Mouse (Mus musculus): ENCODE data around the gene Ppp1r12c. TPM values are rescaled to one million over a fixed set of nuclear protein-coding genes. Genes with fewer than 3 reads are reported as not detected.
"Not testable (repeated sequence)": the region's sequence is repeated elsewhere in the genome, so short reads cannot be mapped to it uniquely, and the experiment has no call there.

The Ppp1r12c gene
- 41.1 and 42.9 TPM in 2 replicates for polyA plus RNA-seq (2016; fragmentation: Nextera tagmentation; extraction: Ambion mirVana)

- Histone ChIP-seq H3K27me3 (replicated peaks) (no peaks in the 10 kb centered on the region), H3K4me1 (peaks cover 73% of the 10 kb centered on the region), H3K4me3 (peak within 1 kb of the TSS; percentile 93), H3K9ac (peak within 1 kb of the TSS; percentile 95), H3K4me2 (peak within 1 kb of the TSS; percentile 77), H3K27ac (peak within 1 kb of the TSS; percentile 91), H3K9me3 (replicated peaks) (no peaks in the 10 kb centered on the region), H3K36me3 (peaks cover 24% of the 10 kb centered on the region)
- ATAC-seq: peak; percentile 89
- WGBS (ENCODE audit: insufficient replicate concordance): under 1% methylated on average over 62 of the region's 62 CpGs
Measured at GRCm38 (mm10) chr7:4501558-4502397, at the start of gene Ppp1r12c. Ppp1r12c (minus strand) TSS chr7:4501680.

- Histone ChIP-seq H3K36me3 (no peaks in the 10 kb centered on the region), H3K4me3 (peak within 1 kb of the TSS; percentile 29), H3K9me3 (replicated peaks) (no peaks in the 10 kb centered on the region), H3K4me2 (peak within 1 kb of the TSS; percentile 57), H3K9ac (no peak within 1 kb of the TSS), H3K27me3 (replicated peaks) (peaks cover 42% of the 10 kb centered on the region), H3K4me1 (peaks cover 8% of the 10 kb centered on the region), H3K27ac (no peak within 1 kb of the TSS)
- 9% methylated on average over 32 of the region's 33 CpGs for WGBS (ENCODE audit: insufficient replicate concordance)
- ATAC-seq: peak; percentile 31; the same call in 1 of the 2 replicates
Measured at GRCm38 (mm10) chr7:4547221-4547641, 45.8 kb upstream of the Ppp1r12c start, which contains the start of gene Syt5. Syt5 (minus strand) TSS chr7:4547541.

GRCm38 (mm10) chr7:4546591-4547131 is 45.2 kb upstream of the Ppp1r12c start:
- H3K4me2 ChIP-seq: peak overlapping the region; percentile 57
- H3K27me3 ChIP-seq (replicated peaks): peaks cover 40% of the 10 kb centered on the region
- H3K36me3 ChIP-seq: no peaks in the 10 kb centered on the region
- no peaks in the 10 kb centered on the region for H3K9me3 ChIP-seq (replicated peaks)
- no peak overlapping the region for H3K27ac ChIP-seq
- 0 out of 2 replicates have a peak, but pooled peaks have one; percentile 38 for ATAC-seq
- H3K9ac ChIP-seq: no peak overlapping the region
- H3K4me1 ChIP-seq: peaks cover 8% of the 10 kb centered on the region
- WGBS (ENCODE audit: insufficient replicate concordance): 7% methylated on average over 26 of the region's 26 CpGs
- H3K4me3 ChIP-seq: 0 out of 2 replicates have a peak overlapping the region, but pooled peaks have one; percentile 29

GRCm38 (mm10) chr7:4546050-4546449 is 44.6 kb upstream of the Ppp1r12c start:
- Histone ChIP-seq H3K4me2 (no peak overlapping the region), H3K4me1 (peaks cover 8% of the 10 kb centered on the region), H3K9me3 (replicated peaks) (no peaks in the 10 kb centered on the region), H3K27me3 (replicated peaks) (peaks cover 35% of the 10 kb centered on the region), H3K27ac (no peak overlapping the region), H3K9ac (no peak overlapping the region), H3K4me3 (no peak overlapping the region), H3K36me3 (no peaks in the 10 kb centered on the region)
- 59% methylated on average over 15 of the region's 15 CpGs for WGBS (ENCODE audit: insufficient replicate concordance)
- no peak for ATAC-seq

GRCm38 (mm10) chr7:4542013-4542412 is 40.5 kb upstream of the Ppp1r12c start:
- H3K4me1 ChIP-seq: peaks cover 1% of the 10 kb centered on the region
- peak; percentile 46; the same call in 1 of the 2 replicates for ATAC-seq
- H3K27me3 ChIP-seq (replicated peaks): peaks cover 21% of the 10 kb centered on the region
- H3K4me2 ChIP-seq: peak overlapping the region; percentile 29
- WGBS (ENCODE audit: insufficient replicate concordance): 42% methylated on average over 17 of the region's 17 CpGs
- peak overlapping the region; percentile 24 for H3K4me3 ChIP-seq
- H3K9me3 ChIP-seq (replicated peaks): no peaks in the 10 kb centered on the region
- no peak overlapping the region for H3K9ac ChIP-seq
- H3K36me3 ChIP-seq: no peaks in the 10 kb centered on the region
- H3K27ac ChIP-seq: no peak overlapping the region

GRCm38 (mm10) chr7:4541344-4541743 is 39.9 kb upstream of the Ppp1r12c start:
- Histone ChIP-seq H3K9me3 (replicated peaks) (no peaks in the 10 kb centered on the region), H3K27ac (no peak overlapping the region), H3K4me3 (peak overlapping the region; percentile 24; the same call in 1 of the 2 replicates), H3K27me3 (replicated peaks) (peaks cover 14% of the 10 kb centered on the region), H3K4me1 (no peaks in the 10 kb centered on the region; the same call in 1 of the 2 replicates), H3K9ac (no peak overlapping the region), H3K4me2 (no peak overlapping the region; the same call in 1 of the 2 replicates), H3K36me3 (no peaks in the 10 kb centered on the region)
- WGBS (ENCODE audit: insufficient replicate concordance): 45% methylated on average over 5 of the region's 5 CpGs
- ATAC-seq: no peak

- no peak overlapping the region for H3K27ac ChIP-seq
- no peak overlapping the region for H3K4me2 ChIP-seq
- H3K9me3 ChIP-seq (replicated peaks): no peaks in the 10 kb centered on the region
- WGBS (ENCODE audit: insufficient replicate concordance): 53% methylated on average over 2 of the region's 2 CpGs
- no peak overlapping the region for H3K4me3 ChIP-seq
- peaks cover 16% of the 10 kb centered on the region for H3K27me3 ChIP-seq (replicated peaks)
- no peaks in the 10 kb centered on the region for H3K36me3 ChIP-seq
- no peaks in the 10 kb centered on the region; the same call in 1 of the 2 replicates for H3K4me1 ChIP-seq
- no peak overlapping the region for H3K9ac ChIP-seq
- ATAC-seq: 0 out of 2 replicates have a peak, but pooled peaks have one; percentile 22
Measured at GRCm38 (mm10) chr7:4539019-4539418, 37.5 kb upstream of the Ppp1r12c start.

GRCm38 (mm10) chr7:4537181-4537580 is 35.7 kb upstream of the Ppp1r12c start:
- H3K9me3 ChIP-seq (replicated peaks): no peaks in the 10 kb centered on the region
- 35% methylated on average over 4 of the region's 4 CpGs for WGBS (ENCODE audit: insufficient replicate concordance)
- no peak overlapping the region for H3K4me2 ChIP-seq
- H3K27ac ChIP-seq: no peak overlapping the region
- H3K27me3 ChIP-seq (replicated peaks): peaks cover 18% of the 10 kb centered on the region
- no peak overlapping the region for H3K9ac ChIP-seq
- H3K4me1 ChIP-seq: no peaks in the 10 kb centered on the region; the same call in 1 of the 2 replicates
- H3K36me3 ChIP-seq: no peaks in the 10 kb centered on the region
- H3K4me3 ChIP-seq: no peak overlapping the region
- no peak for ATAC-seq

GRCm38 (mm10) chr7:4536369-4536768 is 34.9 kb upstream of the Ppp1r12c start:
- Histone ChIP-seq H3K4me2 (no peak overlapping the region), H3K4me3 (no peak overlapping the region), H3K36me3 (no peaks in the 10 kb centered on the region), H3K4me1 (no peaks in the 10 kb centered on the region), H3K9ac (no peak overlapping the region), H3K27ac (no peak overlapping the region), H3K9me3 (replicated peaks) (no peaks in the 10 kb centered on the region), H3K27me3 (replicated peaks) (peaks cover 26% of the 10 kb centered on the region)
- 80% methylated on average over 4 of the region's 4 CpGs for WGBS (ENCODE audit: insufficient replicate concordance)
- ATAC-seq: no peak

GRCm38 (mm10) chr7:4532005-4532729 is 30.7 kb upstream of the Ppp1r12c start, which contains the start of gene Dnaaf3:
Dnaaf3 (minus strand) TSS chr7:4532453.
- Histone ChIP-seq H3K9me3 (replicated peaks) (no peaks in the 10 kb centered on the region), H3K4me3 (peak within 1 kb of the TSS; percentile 28), H3K27ac (no peak within 1 kb of the TSS), H3K36me3 (no peaks in the 10 kb centered on the region), H3K4me2 (peak within 1 kb of the TSS; percentile 55), H3K9ac (no peak within 1 kb of the TSS), H3K27me3 (replicated peaks) (peaks cover 32% of the 10 kb centered on the region), H3K4me1 (peaks cover 4% of the 10 kb centered on the region)
- peak; percentile 75 for ATAC-seq
- 8% methylated on average over 28 of the region's 28 CpGs for WGBS (ENCODE audit: insufficient replicate concordance)

- H3K4me3 ChIP-seq; H3K27ac ChIP-seq; H3K4me2 ChIP-seq; H3K9me3 ChIP-seq (replicated peaks); H3K9ac ChIP-seq; ATAC-seq; H3K36me3 ChIP-seq: not testable (repeated sequence)
- Histone ChIP-seq H3K4me1 (peaks cover 19% of the 10 kb centered on the region), H3K27me3 (replicated peaks) (peaks cover 32% of the 10 kb centered on the region)
- WGBS (ENCODE audit: insufficient replicate concordance): 48% methylated on average over 8 of the region's 8 CpGs
Measured at GRCm38 (mm10) chr7:4530166-4530565, 28.7 kb upstream of the Ppp1r12c start.
